Mouse (Mus musculus): ENCODE results near the gene Capn8. TPM values are rescaled to one million over a fixed set of nuclear protein-coding genes. Genes with fewer than 3 reads are reported as not detected.

The Capn8 gene
- polyA plus RNA-seq, 1 experiment from 2014 or later: 0.15 TPM

DNA sequence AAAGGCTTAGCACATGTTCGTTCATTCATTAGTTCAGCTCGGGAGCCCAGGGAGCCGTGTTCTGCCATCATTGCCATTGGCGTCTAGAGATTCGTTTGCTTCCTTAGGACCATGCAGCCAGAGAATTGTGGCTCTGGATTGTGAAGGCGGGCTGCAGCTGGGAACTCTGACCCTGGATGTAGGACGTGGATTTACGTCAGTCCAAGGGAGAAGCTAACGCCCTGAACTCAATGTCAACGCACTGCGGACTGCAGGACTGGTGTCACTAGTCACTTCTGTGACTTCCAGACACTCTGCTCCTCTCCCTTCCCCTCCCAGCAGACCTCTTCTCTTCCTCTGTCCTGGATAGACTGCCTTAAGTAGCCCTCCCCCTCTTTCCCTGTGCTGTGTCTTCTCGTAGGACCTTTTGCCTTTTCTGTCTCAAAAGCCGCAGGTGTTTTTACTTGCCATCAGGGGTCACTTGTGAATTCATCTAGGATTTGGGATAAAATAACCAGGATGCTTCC is 37.5 kb upstream of the Capn8 start:
- 56% methylated on average over 13 of the region's 13 CpGs for WGBS
- no peak overlapping the region for H3K4me2 ChIP-seq (replicated peaks)

DNA sequence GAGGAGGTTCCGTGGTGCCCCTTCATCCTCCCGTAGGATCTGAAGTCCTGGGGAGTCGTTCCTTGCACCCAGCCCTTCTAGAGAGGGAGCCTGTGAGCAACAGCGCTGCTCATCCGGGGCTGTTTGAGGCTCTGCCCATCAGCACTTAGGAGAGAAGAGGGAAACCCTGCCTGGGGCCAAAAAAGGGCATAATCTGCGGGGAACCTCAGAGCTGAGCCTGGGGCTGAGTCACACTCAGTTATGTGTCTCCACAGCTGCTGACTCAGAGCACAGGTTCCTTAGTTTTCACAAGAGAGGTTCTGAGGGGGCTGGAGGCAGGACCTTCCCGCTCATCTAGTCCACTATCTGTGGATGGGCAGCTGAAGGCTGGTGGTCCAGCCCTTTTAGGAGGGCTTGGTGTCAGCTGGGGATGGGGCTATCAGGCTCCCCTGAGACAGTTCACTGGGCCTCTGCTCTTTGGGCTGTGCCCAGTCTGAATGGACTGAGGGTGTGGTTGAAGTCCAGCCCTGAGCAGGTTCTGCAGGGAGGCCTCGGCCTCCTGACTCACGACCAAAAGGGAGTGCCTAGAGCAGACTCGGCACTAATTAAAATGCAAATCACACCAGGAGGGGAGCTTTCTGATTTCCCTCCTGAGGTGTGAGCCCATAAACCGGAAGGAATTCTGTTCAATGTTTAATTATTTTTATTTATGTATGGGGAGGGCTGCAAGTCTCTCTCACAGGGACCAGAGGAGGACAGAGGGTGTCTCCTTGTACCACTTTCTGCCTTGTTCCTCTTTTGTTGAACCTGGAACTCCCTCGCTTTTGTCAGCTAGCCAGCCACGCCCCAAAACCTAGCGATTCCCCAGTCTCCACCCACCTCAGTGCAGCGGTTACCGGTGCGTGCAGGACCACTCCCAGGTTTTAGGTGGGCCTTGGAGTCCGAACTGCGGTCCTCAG is 36.6 kb upstream of the Capn8 start:
- H3K27me3 ChIP-seq (replicated peaks): peaks cover 5% of the 10 kb centered on the region
- no peak overlapping the region for H3K9ac ChIP-seq
- 4% methylated on average over 19 of the region's 19 CpGs for WGBS
- no peaks in the 10 kb centered on the region for H3K36me3 ChIP-seq
- no peak for ATAC-seq (ENCODE audit: low FRiP score, low read depth)
- H3K27ac ChIP-seq: no peak overlapping the region
- no peak overlapping the region for H3K4me3 ChIP-seq
- H3K4me1 ChIP-seq: peaks cover 12% of the 10 kb centered on the region
- peak overlapping the region; percentile 47 for H3K4me2 ChIP-seq (replicated peaks)
- 0 out of 2 replicates have a peak, but pooled peaks cover 6% of the 10 kb centered on the region for H3K9me3 ChIP-seq

More for the DNA sequence above, 37.5 kb upstream of the Capn8 start:
- Histone ChIP-seq H3K27me3 (replicated peaks) (peaks cover 5% of the 10 kb centered on the region), H3K4me3 (no peak overlapping the region), H3K9me3 (no peaks in the 10 kb centered on the region), H3K9ac (no peak overlapping the region), H3K27ac (no peak overlapping the region), H3K4me1 (peaks cover 12% of the 10 kb centered on the region), H3K36me3 (no peaks in the 10 kb centered on the region)
- no peak for ATAC-seq (ENCODE audit: low FRiP score, low read depth)

DNA sequence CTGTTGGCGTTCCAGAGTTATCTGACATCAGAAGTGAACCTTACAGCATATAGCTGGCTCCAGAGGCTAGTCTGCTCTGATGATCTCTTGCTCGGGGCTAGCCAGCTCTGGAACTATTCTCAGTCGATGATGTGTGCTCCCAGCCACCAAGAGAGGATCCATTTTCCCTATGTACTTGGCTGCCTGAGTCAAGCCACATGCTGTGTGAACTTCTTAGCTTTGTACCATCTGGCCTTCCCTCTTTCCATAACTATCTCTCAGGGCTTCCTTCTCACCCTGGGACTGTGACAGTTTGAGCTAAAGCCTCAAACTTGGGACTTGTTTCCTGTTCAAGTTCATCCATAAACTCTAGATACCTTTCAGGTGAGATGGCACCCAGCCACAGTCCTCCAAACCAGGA is 31.2 kb upstream of the Capn8 start:
- no peak for ATAC-seq (ENCODE audit: low FRiP score, low read depth)
- no peak overlapping the region for H3K4me3 ChIP-seq
- H3K36me3 ChIP-seq: no peaks in the 10 kb centered on the region
- H3K27ac ChIP-seq: no peak overlapping the region
- H3K9me3 ChIP-seq: 0 out of 2 replicates have a peak, but pooled peaks cover 8% of the 10 kb centered on the region
- H3K9ac ChIP-seq: no peak overlapping the region
- H3K4me2 ChIP-seq (replicated peaks): no peak overlapping the region
- no peaks in the 10 kb centered on the region for H3K27me3 ChIP-seq (replicated peaks)
- 86% methylated on average over 3 of the region's 3 CpGs for WGBS
- H3K4me1 ChIP-seq: peaks cover 2% of the 10 kb centered on the region

DNA sequence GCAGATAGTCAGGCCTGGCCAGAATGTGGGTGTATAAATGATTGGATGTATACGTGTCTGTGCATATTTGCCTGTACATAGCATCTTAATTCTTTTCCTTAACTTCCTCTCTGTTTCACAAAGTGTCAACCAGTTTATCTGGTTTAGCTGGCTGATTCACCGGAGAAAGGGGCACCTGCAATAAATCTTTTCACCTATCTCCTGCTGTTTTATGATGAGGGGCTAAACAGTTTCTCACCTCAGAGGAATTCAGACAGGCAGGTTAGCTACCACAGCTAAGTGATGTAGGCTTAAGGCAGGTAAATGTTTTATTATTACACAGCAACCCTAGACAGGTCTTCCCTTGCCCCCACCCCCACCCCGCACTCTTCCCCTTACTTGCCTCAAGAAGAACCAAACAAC is 29.7 kb upstream of the Capn8 start:
- 72% methylated on average over 3 of the region's 3 CpGs for WGBS
- no peak for ATAC-seq (ENCODE audit: low FRiP score, low read depth)
- no peaks in the 10 kb centered on the region for H3K4me1 ChIP-seq

DNA sequence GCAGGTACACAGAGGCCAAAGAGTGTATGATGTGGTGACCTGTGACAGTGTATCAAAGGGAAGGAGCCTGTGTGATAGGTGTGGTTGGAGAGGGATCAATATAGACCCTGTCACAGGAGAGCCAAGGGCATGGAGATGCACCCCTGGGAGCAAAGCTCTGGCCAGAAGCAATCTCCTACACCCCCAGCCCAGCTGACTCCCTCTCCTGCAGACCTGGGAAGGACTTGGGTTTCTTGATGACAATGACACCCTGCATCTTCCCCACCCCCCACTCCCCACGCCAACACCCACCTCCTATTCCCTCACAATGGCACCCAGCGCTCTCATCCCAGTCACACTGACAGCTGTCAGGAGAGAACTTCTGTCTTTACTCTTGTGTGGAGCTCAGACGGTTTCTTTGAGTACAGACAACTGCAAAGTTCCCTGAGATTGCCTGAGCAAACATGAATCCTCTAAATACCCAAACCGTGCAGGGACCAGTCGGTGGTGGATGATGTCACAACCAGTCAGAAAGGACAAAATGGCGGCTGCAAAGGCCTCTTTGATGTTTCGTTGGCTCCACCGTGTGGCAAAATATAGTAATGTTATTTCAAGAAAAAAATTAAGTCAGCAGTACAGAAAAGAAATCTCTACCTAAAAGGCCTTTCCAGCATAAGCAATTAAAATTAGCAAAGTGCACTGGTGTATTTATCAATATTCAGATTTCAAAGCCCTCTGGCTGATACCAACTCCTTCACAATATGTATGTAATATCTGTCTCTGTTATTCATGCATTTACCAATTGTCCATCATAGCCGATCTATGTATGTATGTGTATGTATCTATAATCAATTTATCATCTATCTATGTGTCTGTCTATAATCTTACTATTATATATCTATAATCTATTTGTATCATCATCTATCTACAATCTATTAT is 25.5 kb upstream of the Capn8 start:
- peak; percentile 84 for ATAC-seq (ENCODE audit: low FRiP score, low read depth)
- Histone ChIP-seq H3K9me3 (no peaks in the 10 kb centered on the region), H3K36me3 (no peaks in the 10 kb centered on the region), H3K27ac (no peak overlapping the region), H3K4me2 (replicated peaks) (peak overlapping the region; percentile 65), H3K9ac (peak overlapping the region; percentile 66), H3K4me1 (no peaks in the 10 kb centered on the region), H3K4me3 (peak overlapping the region; percentile 31; the same call in 1 of the 2 replicates), H3K27me3 (replicated peaks) (no peaks in the 10 kb centered on the region)
- 22% methylated on average over 9 of the region's 9 CpGs for WGBS

More for the DNA sequence above, 29.7 kb upstream of the Capn8 start:
- Histone ChIP-seq H3K36me3 (no peaks in the 10 kb centered on the region), H3K9me3 (0 out of 2 replicates have a peak, but pooled peaks cover 8% of the 10 kb centered on the region), H3K9ac (no peak overlapping the region), H3K27me3 (replicated peaks) (no peaks in the 10 kb centered on the region), H3K27ac (no peak overlapping the region), H3K4me3 (no peak overlapping the region), H3K4me2 (replicated peaks) (no peak overlapping the region)

DNA sequence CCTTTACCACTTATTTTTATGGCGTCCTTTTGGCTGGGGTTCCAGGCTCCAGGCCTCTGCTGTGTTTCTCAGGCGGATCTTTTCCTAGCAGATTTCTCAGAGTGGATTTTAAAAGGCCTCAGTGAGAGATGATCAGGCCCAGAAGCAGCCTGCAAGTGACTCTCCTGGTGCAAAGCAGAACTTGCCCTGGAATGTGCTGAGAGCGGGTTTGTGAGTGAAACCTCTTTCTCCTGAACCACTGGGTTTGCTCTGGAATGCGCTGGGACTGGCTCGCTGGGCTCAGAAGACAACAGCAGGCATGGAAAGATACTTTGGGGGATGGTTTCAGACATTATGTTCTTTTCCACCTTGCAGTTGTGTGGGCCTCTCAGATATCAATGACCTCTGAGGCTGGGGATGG is 22.7 kb upstream of the Capn8 start:
- Histone ChIP-seq H3K4me1 (no peaks in the 10 kb centered on the region), H3K9me3 (no peaks in the 10 kb centered on the region), H3K4me2 (replicated peaks) (no peak overlapping the region), H3K9ac (no peak overlapping the region), H3K36me3 (no peaks in the 10 kb centered on the region), H3K4me3 (no peak overlapping the region), H3K27ac (no peak overlapping the region), H3K27me3 (replicated peaks) (no peaks in the 10 kb centered on the region)
- ATAC-seq (ENCODE audit: low FRiP score, low read depth): no peak
- WGBS: 71% methylated on average over 5 of the region's 5 CpGs

DNA sequence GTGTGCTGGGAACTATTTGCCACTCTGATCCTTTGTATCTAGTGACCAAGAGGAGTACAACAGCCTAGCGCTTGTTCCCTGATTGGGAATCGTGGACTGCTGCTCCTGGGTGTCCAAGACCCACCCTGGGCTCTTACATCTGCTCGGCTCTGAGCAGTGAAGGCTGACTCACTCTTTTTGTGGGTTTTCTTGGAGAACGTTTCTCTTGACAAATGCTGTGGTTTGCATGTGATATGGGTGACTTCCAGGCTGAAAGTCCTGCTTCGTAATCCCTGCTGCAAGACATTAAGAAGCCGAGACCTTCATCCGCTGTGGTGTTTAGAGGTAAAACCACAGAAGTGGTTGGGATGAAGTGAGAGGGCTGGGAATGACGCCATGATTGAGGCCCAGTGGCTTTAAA is 21.7 kb upstream of the Capn8 start:
- 86% methylated on average over 8 of the region's 8 CpGs for WGBS
- ATAC-seq (ENCODE audit: low FRiP score, low read depth): no peak
- Histone ChIP-seq H3K4me1 (no peaks in the 10 kb centered on the region), H3K4me2 (replicated peaks) (no peak overlapping the region), H3K36me3 (no peaks in the 10 kb centered on the region), H3K4me3 (no peak overlapping the region), H3K27ac (no peak overlapping the region), H3K27me3 (replicated peaks) (no peaks in the 10 kb centered on the region), H3K9ac (no peak overlapping the region), H3K9me3 (no peaks in the 10 kb centered on the region)

DNA sequence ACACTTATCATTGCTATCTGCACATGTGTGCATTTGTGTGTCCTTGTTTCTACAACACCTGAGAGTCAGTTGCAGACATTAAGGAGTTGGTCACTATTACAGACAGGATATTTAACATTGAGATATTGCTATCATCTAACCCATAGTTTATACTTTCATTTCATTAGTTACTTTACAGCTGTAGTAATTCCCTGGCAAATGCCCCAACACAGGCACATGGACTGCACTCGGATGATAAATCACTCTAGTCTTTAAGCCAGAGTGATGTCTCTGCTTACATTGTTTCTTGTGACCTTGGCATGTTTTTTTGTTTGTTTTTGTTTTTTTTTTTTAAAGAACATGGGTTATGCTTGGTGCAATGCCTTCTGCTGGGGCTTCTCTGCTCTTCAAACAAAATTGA is 20.9 kb upstream of the Capn8 start:
- H3K27me3 ChIP-seq (replicated peaks): no peaks in the 10 kb centered on the region
- no peak overlapping the region for H3K27ac ChIP-seq
- H3K36me3 ChIP-seq: no peaks in the 10 kb centered on the region
- WGBS: 73% methylated on average over 1 of the region's 1 CpGs
- H3K9ac ChIP-seq: no peak overlapping the region
- no peaks in the 10 kb centered on the region for H3K4me1 ChIP-seq
- H3K9me3 ChIP-seq: no peaks in the 10 kb centered on the region
- H3K4me2 ChIP-seq (replicated peaks): no peak overlapping the region
- ATAC-seq (ENCODE audit: low FRiP score, low read depth): no peak
- no peak overlapping the region for H3K4me3 ChIP-seq

DNA sequence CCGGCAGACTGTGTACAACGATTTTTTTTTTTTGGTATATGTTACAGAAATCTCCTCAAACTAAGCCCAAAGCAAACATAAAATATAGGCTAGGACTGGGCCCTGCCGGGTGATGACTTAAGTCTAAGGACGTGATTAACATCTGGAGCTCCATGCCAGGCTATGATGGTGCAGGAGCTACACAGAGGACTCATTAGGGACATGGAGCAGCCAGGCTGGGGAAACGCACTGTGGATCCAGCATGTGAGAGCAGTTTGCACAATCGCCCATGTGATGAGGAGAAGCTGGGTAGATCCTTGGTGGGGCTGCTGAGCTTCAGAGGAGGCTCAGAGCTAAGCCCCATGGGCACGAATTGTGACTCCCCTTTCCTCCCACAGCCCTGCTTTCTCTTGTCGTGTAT is 14.0 kb upstream of the Capn8 start:
- Histone ChIP-seq H3K36me3 (no peaks in the 10 kb centered on the region), H3K4me1 (no peaks in the 10 kb centered on the region), H3K9me3 (no peaks in the 10 kb centered on the region), H3K9ac (no peak overlapping the region), H3K4me2 (replicated peaks) (no peak overlapping the region), H3K4me3 (no peak overlapping the region), H3K27ac (no peak overlapping the region), H3K27me3 (replicated peaks) (no peaks in the 10 kb centered on the region)
- 86% methylated on average over 8 of the region's 8 CpGs for WGBS
- ATAC-seq (ENCODE audit: low FRiP score, low read depth): no peak

DNA sequence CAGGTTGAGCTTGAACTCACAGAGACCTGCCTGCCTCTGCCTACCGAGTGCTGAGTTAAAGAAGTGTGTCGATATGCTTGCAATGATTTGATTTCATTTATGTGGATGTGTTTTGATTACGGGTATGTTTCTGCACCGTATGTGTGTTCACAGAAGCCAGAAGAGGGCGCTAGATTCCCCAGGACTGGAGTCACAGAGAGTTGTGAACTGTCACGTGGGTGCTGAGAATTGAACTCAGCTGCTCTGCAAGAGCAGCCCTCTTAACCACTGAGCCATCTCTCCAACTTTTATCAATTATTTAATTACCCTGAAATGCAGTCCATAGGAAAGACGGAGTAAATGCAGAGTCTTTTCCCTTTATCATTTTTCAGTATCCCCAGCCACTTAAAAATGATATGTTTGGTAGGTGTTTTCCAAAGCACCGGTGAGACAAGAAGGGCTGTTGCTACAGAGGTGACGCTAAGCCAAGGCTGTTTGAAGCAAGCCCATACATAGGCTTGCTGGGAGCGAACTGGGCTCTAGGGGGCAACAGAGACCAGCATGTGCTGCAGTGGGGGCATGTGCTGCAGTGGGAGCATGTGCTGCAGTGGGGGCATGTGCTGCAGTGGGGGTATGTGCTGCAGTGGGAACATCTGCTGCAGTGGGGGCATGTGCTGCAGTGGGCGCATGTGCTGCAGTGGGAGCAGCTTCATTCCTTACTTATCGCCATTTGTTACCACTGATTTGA is 11.0 kb upstream of the Capn8 start:
- H3K4me3 ChIP-seq: no peak overlapping the region
- WGBS: 63% methylated on average over 12 of the region's 12 CpGs

DNA sequence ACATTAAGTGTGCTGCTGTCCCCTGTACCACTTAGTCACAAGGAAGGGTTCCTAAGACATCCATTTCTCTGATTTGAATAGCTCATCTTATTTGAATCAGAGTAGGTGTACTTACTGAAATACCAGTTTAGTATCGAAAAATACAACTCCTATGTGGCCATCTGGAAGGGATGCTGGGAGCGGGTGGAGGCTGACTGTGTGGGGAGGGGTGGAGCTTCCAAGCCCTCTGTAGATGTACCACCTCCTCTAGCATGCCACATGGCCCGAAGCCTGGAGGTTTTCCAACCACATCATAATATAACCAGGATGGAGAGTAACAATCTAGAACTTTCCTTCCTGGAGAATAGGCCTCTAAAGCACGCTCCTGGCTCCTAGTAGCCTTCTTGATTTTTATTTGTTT is 6.5 kb upstream of the Capn8 start:
- 87% methylated on average over 4 of the region's 4 CpGs for WGBS
- Histone ChIP-seq H3K4me2 (replicated peaks) (no peak overlapping the region), H3K36me3 (no peaks in the 10 kb centered on the region), H3K9ac (no peak overlapping the region), H3K9me3 (no peaks in the 10 kb centered on the region), H3K4me3 (no peak overlapping the region), H3K27me3 (replicated peaks) (no peaks in the 10 kb centered on the region), H3K27ac (no peak overlapping the region), H3K4me1 (peaks cover 8% of the 10 kb centered on the region)
- no peak for ATAC-seq (ENCODE audit: low FRiP score, low read depth)

More for the DNA sequence above, 11.0 kb upstream of the Capn8 start:
- no peaks in the 10 kb centered on the region for H3K27me3 ChIP-seq (replicated peaks)
- no peak overlapping the region for H3K27ac ChIP-seq
- H3K4me2 ChIP-seq (replicated peaks): no peak overlapping the region
- no peaks in the 10 kb centered on the region for H3K9me3 ChIP-seq
- ATAC-seq (ENCODE audit: low FRiP score, low read depth): 0 out of 2 replicates have a peak, but pooled peaks have one; percentile 17
- no peaks in the 10 kb centered on the region for H3K36me3 ChIP-seq
- no peak overlapping the region for H3K9ac ChIP-seq
- H3K4me1 ChIP-seq: no peaks in the 10 kb centered on the region

Measured in neural tube, embryonic 12.5 days (tissue).